Mouse (Mus musculus) myocyte (in vitro differentiated cells): ENCODE measurements around the gene Stxbp5.

ENCODE experiments used
- CEBPB ChIP-seq: IDR thresholded peaks from 2 replicates; pipeline ENCODE4 v1.6.1; 2011; ENCODE audit warnings: mild to moderate bottlenecking, moderate library complexity; ENCODE audit not compliant: poor library complexity, insufficient read depth, severe bottlenecking
- E2F4 ChIP-seq: IDR thresholded peaks from one replicate; pipeline ENCODE4 v1.6.1; 2011; ENCODE audit warnings: mild to moderate bottlenecking, control low read depth, moderate library complexity; ENCODE audit not compliant: insufficient read depth
- MAX ChIP-seq: IDR thresholded peaks from one replicate; pipeline ENCODE4 v1.6.1; 2011; ENCODE audit warnings: low read depth, mild to moderate bottlenecking, control low read depth
- MYOD1 ChIP-seq, 3 experiments: IDR thresholded peaks; one replicate each; pipeline ENCODE4 v1.6.1; 2011; ENCODE audit warnings: control low read depth in 2 of 3, low read depth in 2 of 3, mild to moderate bottlenecking in 2 of 3, moderate library complexity in 1 of 3; ENCODE audit not compliant: insufficient read length in 2 of 3, control insufficient read depth in 1 of 3
- MYOG ChIP-seq, 3 experiments: IDR thresholded peaks; one replicate each; pipeline ENCODE4 v1.6.1; 2011; ENCODE audit warnings: control low read depth in 2 of 3, low read depth in 2 of 3, mild to moderate bottlenecking in 2 of 3; ENCODE audit not compliant: insufficient read length in 2 of 3, control insufficient read depth in 1 of 3, insufficient read depth in 1 of 3
- POLR2A ChIP-seq: IDR thresholded peaks from one replicate; pipeline ENCODE4 v1.6.1; 2011; ENCODE audit warnings: low read depth, mild to moderate bottlenecking, control low read depth, moderate library complexity; ENCODE audit not compliant: insufficient read length
- REST ChIP-seq: IDR thresholded peaks from one replicate; pipeline ENCODE4 v1.6.1; 2011; ENCODE audit warnings: mild to moderate bottlenecking, control low read depth, moderate library complexity; ENCODE audit not compliant: insufficient read depth, insufficient read length
- TCF12 ChIP-seq: IDR thresholded peaks from one replicate; pipeline ENCODE4 v1.6.1; 2011; ENCODE audit warnings: mild to moderate bottlenecking, control low read depth; ENCODE audit not compliant: poor library complexity, insufficient read depth, severe bottlenecking
- TCF3 ChIP-seq: IDR thresholded peaks from one replicate; pipeline ENCODE4 v1.6.1; 2011; ENCODE audit warnings: low read depth, control low read depth; ENCODE audit not compliant: insufficient read length
- USF1 ChIP-seq: IDR thresholded peaks from one replicate; pipeline ENCODE4 v1.6.1; 2011; ENCODE audit warnings: low read depth, mild to moderate bottlenecking, control low read depth, moderate library complexity

DNA sequence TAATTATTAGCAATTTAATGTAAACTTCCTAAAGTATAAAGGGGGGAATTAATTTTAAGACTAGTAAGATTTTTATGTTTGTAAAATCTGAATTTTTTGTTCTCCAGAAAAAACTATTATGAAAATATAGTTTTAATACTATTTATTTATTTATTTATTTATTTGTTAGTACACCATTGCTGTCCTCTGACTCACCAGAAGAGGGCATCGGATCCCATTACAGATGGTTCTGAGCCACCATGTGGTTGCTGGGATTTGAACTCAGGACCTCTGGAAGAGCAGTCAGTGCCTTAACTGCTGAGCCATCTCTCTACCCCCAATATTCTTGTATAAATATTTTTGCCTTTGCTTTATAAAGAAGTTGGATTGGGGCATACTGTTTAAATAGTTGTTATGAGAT, 104.5 kb downstream of the Stxbp5 start:
- TF ChIP-seq POLR2A (no peak), USF1 (no peak), MAX (no peak), TCF12 (no peak), REST (no peak), MYOD1 (IDR thresholded peaks at IDR 0.05; ENCODE audit: control insufficient read depth in 1 of 3, insufficient read length in 2 of 3, low read depth in 2 of 3) (no peak), TCF3 (no peak), CEBPB (no peak), MYOG (IDR thresholded peaks at IDR 0.05; ENCODE audit: control insufficient read depth in 1 of 3, insufficient read depth in 1 of 3, insufficient read length in 2 of 3, low read depth in 2 of 3) (no peak), E2F4 (no peak)
